Mouse (Mus musculus) stomach, postnatal 0 days (tissue): Measurements from ENCODE around the gene Lmntd1.

Source experiments
- CTCF ChIP-seq: IDR thresholded peaks from 2 replicates; pipeline ENCODE4 v1.5.1; 2016; ENCODE audit warnings: antibody characterized with exemption, low read depth, mild to moderate bottlenecking, moderate library complexity
- EP300 ChIP-seq: optimal IDR thresholded peaks from 2 replicates; pipeline ENCODE3; 2016; ENCODE audit warnings: antibody characterized with exemption

- TF ChIP-seq CTCF (no peak), EP300 (no peak)
These were observed 142.4 kb downstream of the Lmntd1 start for GRCm38 (mm10) chr6:145471638-145472247.
